Mouse (Mus musculus) lung, embryonic 15.5 days (tissue): ENCODE measurements at regions not wholly inside any gene's neighbourhood (a gene's known extent, or its start where the extent isn't known, plus 50 kb on each side); places are given as distances from the start of the nearest gene placed in this dataset.

ENCODE experiments used
- ATAC-seq: fragments of 200-750 bp; cut with Nextera tagmentation; 2 replicates; pipeline ENCODE4 v1.8.0; 2017; ENCODE audit warnings: moderate number of reproducible peaks, borderline replicate concordance; ENCODE audit not compliant: low FRiP score, low TSS enrichment; ENCODE audit errors: extremely low read depth
- H3K27ac ChIP-seq: fragments of 300-500 bp; sonication (generic); 2 replicates; pipeline ENCODE4 v1.5.1; 2015; ENCODE audit warnings: moderate library complexity, mild to moderate bottlenecking, inconsistent platforms
- H3K27me3 ChIP-seq: fragments of 300-500 bp; sonication (generic); 2 replicates; pipeline ENCODE4 v1.6.1; 2015; ENCODE audit warnings: inconsistent platforms
- H3K36me3 ChIP-seq: fragments of 300-500 bp; sonication (generic); 2 replicates; pipeline ENCODE4 v1.6.1; 2015; ENCODE audit warnings: inconsistent platforms
- H3K4me1 ChIP-seq: fragments of 300-500 bp; sonication (generic); 2 replicates; pipeline ENCODE4 v1.6.1; 2015; ENCODE audit warnings: inconsistent platforms
- H3K4me2 ChIP-seq: fragments of 300-500 bp; sonication (generic); 2 replicates; pipeline ENCODE4 v1.6.1; 2015; ENCODE audit warnings: inconsistent platforms, mild to moderate bottlenecking, moderate library complexity
- H3K4me3 ChIP-seq: fragments of 300-500 bp; sonication (generic); 2 replicates; pipeline ENCODE4 v1.5.1; 2015; ENCODE audit warnings: mild to moderate bottlenecking, inconsistent platforms
- H3K9ac ChIP-seq: fragments of 300-500 bp; sonication (generic); 2 replicates; pipeline ENCODE4 v1.6.1; 2015; ENCODE audit warnings: inconsistent platforms
- H3K9me3 ChIP-seq: fragments of 300-500 bp; sonication (generic); 2 replicates; pipeline ENCODE4 v1.6.1; 2016; ENCODE audit warnings: inconsistent platforms
- WGBS: fragments of 180-500 bp; shearing (Covaris S2); methylation state at CpG from one replicate; pipeline ENCODE4 v1.1.7; 2015; 5-methylcytosine and 5-hydroxymethylcytosine counted together

DNA sequence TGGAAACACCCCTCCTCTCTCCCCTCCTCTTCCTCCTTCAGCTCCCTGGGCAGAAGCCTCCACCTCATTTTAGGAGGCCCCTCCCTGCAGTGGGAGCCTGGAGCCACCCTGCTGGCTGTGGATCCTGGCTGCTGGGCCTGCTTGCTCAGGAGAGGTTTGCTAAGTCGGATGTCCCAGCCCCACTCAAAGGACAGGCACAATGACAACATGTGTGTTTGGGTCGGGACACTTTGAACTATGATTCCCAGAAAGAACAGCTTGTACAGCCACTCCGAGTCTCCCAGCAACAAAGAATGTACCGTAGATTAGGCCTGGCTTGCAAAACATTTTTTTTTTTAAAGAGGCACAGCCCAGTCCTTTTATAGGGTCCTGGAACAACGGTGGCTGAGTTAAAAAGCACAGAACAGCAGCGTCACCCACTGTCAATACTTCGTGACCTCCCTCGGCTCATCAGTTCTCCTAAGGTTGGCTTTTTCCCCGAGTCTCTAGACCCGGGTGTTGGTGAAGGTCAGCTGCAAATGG lies 142.7 kb upstream of the Irf2bp2 start:
- peak overlapping the region; percentile 18; the same call in 1 of the 2 replicates for H3K9ac ChIP-seq
- H3K27ac ChIP-seq = peak overlapping the region; percentile 100
- H3K4me1 ChIP-seq = peaks cover 73% of the 10 kb centered on the region
- H3K4me3 ChIP-seq = no peak overlapping the region
- no peaks in the 10 kb centered on the region for H3K27me3 ChIP-seq
- no peaks in the 10 kb centered on the region for H3K9me3 ChIP-seq
- H3K4me2 ChIP-seq = peak overlapping the region; percentile 35
- ATAC-seq = peak; percentile 69
- no peaks in the 10 kb centered on the region for H3K36me3 ChIP-seq
- WGBS = 14% methylated on average over 10 of the region's 10 CpGs

GRCm38 (mm10) chr8:126735488-126736440 lies 142.0 kb upstream of the Irf2bp2 start:
- 22% methylated on average over 25 of the region's 25 CpGs for WGBS
- peak; percentile 86 for ATAC-seq
- peak overlapping the region; percentile 100 for H3K27ac ChIP-seq
- peak overlapping the region; percentile 18; the same call in 1 of the 2 replicates for H3K9ac ChIP-seq
- H3K36me3 ChIP-seq = no peaks in the 10 kb centered on the region
- no peaks in the 10 kb centered on the region for H3K27me3 ChIP-seq
- no peak overlapping the region for H3K4me3 ChIP-seq
- peaks cover 67% of the 10 kb centered on the region for H3K4me1 ChIP-seq
- peak overlapping the region; percentile 35 for H3K4me2 ChIP-seq
- H3K9me3 ChIP-seq = no peaks in the 10 kb centered on the region

- Histone ChIP-seq H3K4me1 (peaks cover 66% of the 10 kb centered on the region), H3K9ac (no peak overlapping the region), H3K36me3 (no peaks in the 10 kb centered on the region), H3K27me3 (no peaks in the 10 kb centered on the region), H3K9me3 (no peaks in the 10 kb centered on the region), H3K27ac (peak overlapping the region; percentile 100), H3K4me2 (no peak overlapping the region), H3K4me3 (no peak overlapping the region)
- 47% methylated on average over 7 of the region's 7 CpGs for WGBS
- ATAC-seq = no peak
These were observed 141.1 kb upstream of the Irf2bp2 start for GRCm38 (mm10) chr8:126734743-126735487.

DNA sequence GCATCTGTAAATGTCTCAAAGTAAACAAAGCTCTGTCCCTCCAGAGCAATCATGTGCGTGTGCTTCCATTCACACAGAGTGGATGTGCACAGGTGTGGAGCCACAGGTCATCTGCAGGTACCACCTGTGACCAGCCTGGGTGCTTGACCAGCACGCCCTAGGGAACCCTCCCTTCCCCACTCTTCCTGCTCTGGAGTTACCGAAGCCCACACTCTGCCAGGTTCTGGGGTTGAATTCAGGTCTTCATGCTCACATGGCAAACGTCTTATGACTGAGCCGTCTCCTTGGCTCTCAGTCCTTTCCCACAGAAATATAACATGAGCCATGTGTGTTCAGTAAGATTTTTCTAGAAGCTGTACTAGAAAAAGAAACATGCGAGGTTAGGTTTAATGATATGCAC lies 140.0 kb upstream of the Irf2bp2 start:
- WGBS = 69% methylated on average over 6 of the region's 6 CpGs
- Histone ChIP-seq H3K27me3 (no peaks in the 10 kb centered on the region), H3K27ac (0 out of 2 replicates have a peak overlapping the region, but pooled peaks have one; percentile 8), H3K36me3 (no peaks in the 10 kb centered on the region), H3K4me3 (no peak overlapping the region), H3K9ac (no peak overlapping the region), H3K4me1 (peaks cover 73% of the 10 kb centered on the region), H3K9me3 (no peaks in the 10 kb centered on the region), H3K4me2 (no peak overlapping the region)
- ATAC-seq = no peak

- no peak overlapping the region for H3K4me2 ChIP-seq
- H3K4me3 ChIP-seq = no peak overlapping the region
- 80% methylated on average over 7 of the region's 7 CpGs for WGBS
- H3K9me3 ChIP-seq = no peaks in the 10 kb centered on the region
- H3K27me3 ChIP-seq = no peaks in the 10 kb centered on the region
- H3K27ac ChIP-seq = no peak overlapping the region
- no peaks in the 10 kb centered on the region for H3K36me3 ChIP-seq
- H3K4me1 ChIP-seq = peaks cover 76% of the 10 kb centered on the region
- ATAC-seq = no peak
- no peak overlapping the region for H3K9ac ChIP-seq
These were observed 139.5 kb upstream of the Irf2bp2 start for GRCm38 (mm10) chr8:126733307-126733706.

- Histone ChIP-seq H3K36me3 (no peaks in the 10 kb centered on the region), H3K27ac (no peak overlapping the region)
- no peak for ATAC-seq
These were observed 136.3 kb upstream of the Irf2bp2 start for GRCm38 (mm10) chr8:126730017-126730631.

DNA sequence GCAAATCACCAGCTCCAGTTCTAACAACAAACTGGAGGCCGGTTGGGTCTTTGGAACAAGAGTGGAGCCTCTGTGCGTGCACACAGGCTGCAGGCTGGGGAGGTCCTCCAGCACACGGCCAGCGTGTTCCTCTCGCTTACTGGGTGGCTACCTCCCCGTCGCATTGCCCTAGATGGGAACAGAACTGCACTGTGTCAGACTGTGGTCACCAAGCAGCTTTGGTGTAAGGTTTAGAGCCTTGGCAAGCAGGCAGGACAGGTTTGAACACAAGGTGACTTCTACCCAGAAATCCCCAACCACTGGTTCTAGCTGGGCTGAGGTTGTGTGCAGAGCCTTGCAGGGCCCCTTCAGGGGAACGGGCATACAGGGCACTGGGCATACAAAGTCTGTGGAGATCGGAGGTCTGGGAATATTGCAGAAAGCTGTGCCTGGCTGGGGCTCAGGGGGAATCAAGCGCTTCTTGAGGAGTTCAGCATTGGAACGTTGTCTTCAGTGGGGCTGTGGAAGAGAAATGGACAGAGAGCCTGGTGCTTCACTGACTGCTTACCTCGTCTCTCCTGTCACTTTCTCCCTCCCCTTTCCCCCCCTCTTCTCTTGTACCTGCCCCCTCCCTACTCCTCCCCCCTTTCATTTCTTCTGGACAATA lies 135.3 kb upstream of the Irf2bp2 start:
- Histone ChIP-seq H3K27ac (peak overlapping the region; percentile 69), H3K9me3 (no peaks in the 10 kb centered on the region), H3K27me3 (no peaks in the 10 kb centered on the region), H3K4me2 (no peak overlapping the region), H3K4me1 (peaks cover 48% of the 10 kb centered on the region), H3K9ac (no peak overlapping the region), H3K4me3 (no peak overlapping the region), H3K36me3 (no peaks in the 10 kb centered on the region)
- no peak for ATAC-seq
- WGBS = 51% methylated on average over 12 of the region's 12 CpGs

More at GRCm38 (mm10) chr8:126730017-126730631, 136.3 kb upstream of the Irf2bp2 start:
- WGBS = 77% methylated on average over 3 of the region's 3 CpGs
- Histone ChIP-seq H3K27me3 (no peaks in the 10 kb centered on the region), H3K4me1 (peaks cover 58% of the 10 kb centered on the region), H3K9ac (no peak overlapping the region), H3K9me3 (no peaks in the 10 kb centered on the region), H3K4me3 (no peak overlapping the region), H3K4me2 (no peak overlapping the region)

DNA sequence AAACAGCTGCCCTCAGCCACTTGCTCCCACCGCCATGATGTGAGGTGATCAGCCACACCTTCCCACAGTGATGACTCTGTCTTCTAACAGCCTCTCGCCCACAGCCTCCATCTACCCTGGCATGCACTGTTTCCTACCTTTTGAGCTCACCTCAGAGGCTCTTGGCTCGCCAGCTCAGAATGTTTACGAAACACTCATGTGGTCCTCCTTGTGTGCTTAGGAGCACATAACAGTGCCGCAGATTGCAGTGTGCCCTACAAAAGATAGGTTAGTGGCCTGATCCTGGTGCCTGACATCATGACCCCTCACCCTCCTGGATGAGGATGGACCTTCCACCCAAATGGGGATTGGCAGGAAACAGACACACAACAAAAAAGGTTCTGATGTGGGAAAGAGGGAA lies 134.3 kb upstream of the Irf2bp2 start:
- H3K27ac ChIP-seq = peak overlapping the region; percentile 69
- H3K4me3 ChIP-seq = no peak overlapping the region
- WGBS = 55% methylated on average over 5 of the region's 5 CpGs
- H3K4me1 ChIP-seq = peaks cover 39% of the 10 kb centered on the region
- H3K36me3 ChIP-seq = no peaks in the 10 kb centered on the region
- no peak overlapping the region for H3K9ac ChIP-seq
- no peaks in the 10 kb centered on the region for H3K27me3 ChIP-seq
- peak; percentile 33; the same call in 1 of the 2 replicates for ATAC-seq
- H3K4me2 ChIP-seq = no peak overlapping the region
- no peaks in the 10 kb centered on the region for H3K9me3 ChIP-seq

DNA sequence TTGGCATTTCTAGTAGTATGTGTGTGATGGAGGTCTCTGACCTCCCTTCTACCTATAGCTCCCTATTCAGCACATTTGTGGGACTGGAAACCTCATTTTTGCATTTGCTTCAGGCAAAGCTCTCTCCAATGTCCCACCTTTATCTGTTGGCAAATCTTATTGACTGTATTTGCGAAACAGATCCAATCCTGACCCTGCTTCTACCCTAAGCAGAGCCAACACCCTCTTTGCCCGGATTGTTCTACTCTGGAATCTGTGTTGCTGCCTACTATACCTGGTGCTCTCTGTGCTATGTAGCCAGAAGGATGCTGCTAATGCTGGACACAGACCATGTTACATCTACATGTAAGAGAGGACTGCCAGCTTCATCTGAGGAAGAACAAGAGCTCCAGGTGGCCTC lies 133.3 kb upstream of the Irf2bp2 start:
- no peak overlapping the region for H3K27ac ChIP-seq
- H3K4me3 ChIP-seq = no peak overlapping the region
- no peaks in the 10 kb centered on the region for H3K9me3 ChIP-seq
- no peak for ATAC-seq
- peaks cover 35% of the 10 kb centered on the region for H3K4me1 ChIP-seq
- H3K4me2 ChIP-seq = no peak overlapping the region
- 88% methylated on average over 2 of the region's 2 CpGs for WGBS
- no peaks in the 10 kb centered on the region for H3K36me3 ChIP-seq
- H3K9ac ChIP-seq = no peak overlapping the region
- H3K27me3 ChIP-seq = no peaks in the 10 kb centered on the region

DNA sequence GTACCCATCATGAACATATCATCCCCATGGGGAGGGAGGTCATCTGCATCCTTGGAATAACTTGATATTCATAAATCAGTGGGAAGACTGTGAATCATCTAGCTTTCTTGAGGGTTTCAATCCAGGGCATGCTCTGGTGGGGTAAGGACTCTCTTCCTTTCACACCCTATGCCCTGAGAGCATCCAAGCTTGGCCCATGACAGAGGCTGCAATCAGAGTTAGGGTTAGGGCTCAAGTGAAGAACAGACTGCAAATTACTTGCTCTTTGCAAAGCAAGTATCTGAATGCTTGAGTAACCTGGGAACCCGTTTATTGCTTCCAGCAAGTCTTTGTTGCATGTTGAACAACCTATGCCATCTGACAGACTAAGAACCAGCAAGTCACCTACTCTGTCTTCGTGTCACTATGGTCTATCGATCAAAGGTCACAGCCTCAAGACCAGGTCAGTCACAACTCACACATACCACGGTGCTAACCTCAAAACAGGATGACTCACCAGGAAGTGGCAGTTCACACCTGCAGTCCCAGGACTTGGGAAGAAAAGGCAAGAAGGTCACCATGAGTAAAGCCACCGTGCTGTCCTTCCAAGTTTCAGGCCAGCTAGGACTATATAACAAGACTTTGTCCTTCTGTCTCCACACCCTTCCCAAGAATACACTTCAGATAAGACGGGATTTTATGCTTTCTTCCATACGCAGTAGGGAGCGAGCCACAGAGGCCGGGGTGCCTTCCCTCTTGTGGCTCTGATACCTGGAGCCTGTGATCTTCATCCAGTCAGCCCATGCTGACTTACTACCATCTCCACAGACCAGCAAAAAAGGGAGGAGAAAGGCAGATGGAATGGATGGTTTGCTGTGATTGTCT lies 129.7 kb upstream of the Irf2bp2 start:
- no peak for ATAC-seq
- Histone ChIP-seq H3K4me2 (no peak overlapping the region), H3K9ac (no peak overlapping the region), H3K4me3 (no peak overlapping the region), H3K27ac (no peak overlapping the region), H3K9me3 (no peaks in the 10 kb centered on the region), H3K4me1 (peaks cover 27% of the 10 kb centered on the region), H3K27me3 (no peaks in the 10 kb centered on the region), H3K36me3 (no peaks in the 10 kb centered on the region)
- 79% methylated on average over 9 of the region's 9 CpGs for WGBS
